Mouse (Mus musculus) liver, embryonic 14 days (tissue): ENCODE results near the gene Olfr18. TPM values are rescaled to one million over a fixed set of nuclear protein-coding genes. Genes with fewer than 3 reads are reported as not detected.

ENCODE experiments used
- polyA plus RNA-seq: library from polyadenylated mRNA; depleted of rRNA; stranded (reverse); fragments of >200 nt; gene quantifications from 2 replicates; pipeline ENCODE4 v1.2.3, GENCODE M21; 2012; rRNA removed

The Olfr18 gene
- polyA plus RNA-seq: not detected in 2 replicates

GRCm38 (mm10) chr9:20335994-20336393 is at the start of gene Olfr18:
Olfr18 (minus strand) TSS chr9:20336094.

GRCm38 (mm10) chr9:20384532-20385342 is 48.8 kb upstream of the Olfr18 start, which contains the start of gene Zfp560:
Zfp560 (minus strand) TSS chr9:20385177.

GRCm38 (mm10) chr9:20298232-20298631 is 37.7 kb downstream of the Olfr18 start, which contains the start of gene Olfr873:
Olfr873 (plus strand) TSS chr9:20298532.

GRCm38 (mm10) chr9:20282051-20282450 is 53.8 kb downstream of the Olfr18 start, which contains the start of gene Olfr39:
Olfr39 (plus strand) TSS chr9:20282351.

Other genes with a start within 250 kb of the Olfr18 start
- not detected in 2 replicates for gene Olfr868, start 237.5 kb downstream of the Olfr18 start, polyA plus RNA-seq
- gene Olfr869, start 207.1 kb downstream of the Olfr18 start, polyA plus RNA-seq: not detected in 2 replicates
- gene Olfr870, start 162.0 kb downstream of the Olfr18 start, polyA plus RNA-seq: not detected in 2 replicates
- gene Olfr871, start 123.9 kb downstream of the Olfr18 start, polyA plus RNA-seq: not detected in 2 replicates
- gene Olfr872, start 99.0 kb downstream of the Olfr18 start, polyA plus RNA-seq: not detected in 2 replicates
- gene Olfr39, start 53.7 kb downstream of the Olfr18 start, polyA plus RNA-seq: not detected in 2 replicates
- gene Olfr873, start 37.6 kb downstream of the Olfr18 start, polyA plus RNA-seq: not detected in 2 replicates
- 4.9 and 5.4 TPM in 2 replicates for gene Zfp560, start 49.1 kb upstream of the Olfr18 start, polyA plus RNA-seq
- 1.7 and 2.1 TPM in 2 replicates for gene Zfp26, start 124.1 kb upstream of the Olfr18 start, polyA plus RNA-seq
- 3.9 and 5.0 TPM in 2 replicates for gene Zfp426, start 156.7 kb upstream of the Olfr18 start, polyA plus RNA-seq
- gene Zfp266, start 185.3 kb upstream of the Olfr18 start, polyA plus RNA-seq: 4.9 and 5.8 TPM in 2 replicates
- gene Zfp846, start 245.2 kb upstream of the Olfr18 start, polyA plus RNA-seq: 1.6 and 1.9 TPM in 2 replicates